Mouse (Mus musculus) CH12.LX (cell line): ENCODE measurements around the gene Hyou1. TPM values are rescaled to one million over a fixed set of nuclear protein-coding genes. Genes with fewer than 3 reads are reported as not detected.
"Not testable (repeated sequence)": the region's sequence is repeated elsewhere in the genome, so short reads cannot be mapped to it uniquely, and the experiment has no call there.

Experiments
- DNase-seq: peaks from one replicate; pipeline ENCODE4 v3.0.0-alpha.2; 2013; ENCODE audit errors: extremely low read depth
- H3K27ac ChIP-seq: 2 replicates; pipeline ENCODE4 v1.5.1; 2012; ENCODE audit warnings: low read depth, mild to moderate bottlenecking, control low read depth, moderate library complexity; ENCODE audit not compliant: insufficient read depth
- H3K27me3 ChIP-seq: replicated peaks from 2 replicates; pipeline ENCODE3; 2012; ENCODE audit warnings: inconsistent platforms
- H3K36me3 ChIP-seq, 2 experiments: replicated peaks in 1 of 2; 2 replicates each; pipeline versions ENCODE3 to v1.6.1; 2012; ENCODE audit warnings: inconsistent platforms in 1 of 2, low read length in 1 of 2, mild to moderate bottlenecking in 1 of 2, mixed read lengths in 1 of 2, moderate library complexity in 1 of 2; ENCODE audit not compliant: control insufficient read depth in 1 of 2, insufficient read depth in 1 of 2
- H3K4me1 ChIP-seq, 2 experiments: 2 replicates each; pipeline ENCODE4 v1.6.1; 2012; ENCODE audit warnings: inconsistent platforms in 1 of 2, moderate library complexity in 1 of 2; ENCODE audit not compliant: insufficient read depth in 2 of 2, control insufficient read depth in 1 of 2
- H3K4me2 ChIP-seq: 2 replicates; pipeline ENCODE4 v1.6.1; 2012; ENCODE audit warnings: low read depth, mild to moderate bottlenecking, control low read depth; ENCODE audit not compliant: poor library complexity, insufficient read depth, severe bottlenecking
- H3K4me3 ChIP-seq, 3 experiments: fragments of 150-350 bp in 1 of 3; sonication (generic) in 1 of 3; replicated peaks in 1 of 3; 2 replicates each; pipeline versions ENCODE3 to v1.5.1; 2011 to 2012; ENCODE audit warnings: low read depth in 2 of 3, low read length in 2 of 3, mild to moderate bottlenecking in 2 of 3, moderate library complexity in 2 of 3, control low read depth in 1 of 3, improper control_type of control experiment in 1 of 3, inconsistent platforms in 1 of 3, mixed read lengths in 1 of 3; ENCODE audit not compliant: poor library complexity in 1 of 3
- H3K79me2 ChIP-seq: replicated peaks from 2 replicates; pipeline ENCODE4 v1.6.1; 2012; ENCODE audit warnings: mild to moderate bottlenecking, moderate library complexity; ENCODE audit not compliant: control insufficient read depth, poor library complexity, insufficient read depth, severe bottlenecking; ENCODE audit errors: extremely low read depth
- H3K9ac ChIP-seq: 2 replicates; pipeline ENCODE4 v1.6.1; 2012; ENCODE audit warnings: low read depth, mild to moderate bottlenecking, control low read depth, moderate library complexity; ENCODE audit not compliant: insufficient read depth
- H3K9me3 ChIP-seq: replicated peaks from 2 replicates; pipeline ENCODE3; 2012; ENCODE audit warnings: low read length, inconsistent platforms, mixed read lengths
- BHLHE40 ChIP-seq: IDR thresholded peaks from 2 replicates; pipeline ENCODE4 v1.6.1; 2011; ENCODE audit warnings: mild to moderate bottlenecking, low read depth, low read length, improper control_type of control experiment
- CHD1 ChIP-seq: IDR thresholded peaks from 2 replicates; pipeline ENCODE4 v1.6.1; 2012; ENCODE audit warnings: low read depth, low read length, improper control_type of control experiment, inconsistent platforms
- CHD2 ChIP-seq: IDR thresholded peaks from 2 replicates; pipeline ENCODE4 v1.6.1; 2011; ENCODE audit warnings: low read length, improper control_type of control experiment
- CTCF ChIP-seq, 2 experiments: IDR thresholded peaks in 1 of 2; conservative IDR thresholded peaks in 1 of 2; 2 replicates each; pipeline ENCODE4 v1.5.1; 2011 to 2012; ENCODE audit warnings: low read depth in 2 of 2, low read length in 2 of 2, improper control_type of control experiment in 1 of 2, inconsistent platforms in 1 of 2, mild to moderate bottlenecking in 1 of 2, moderate library complexity in 1 of 2
- E2F4 ChIP-seq: IDR thresholded peaks from 2 replicates; pipeline ENCODE4 v1.6.1; 2011; ENCODE audit warnings: low read depth, low read length, improper control_type of control experiment; ENCODE audit not compliant: insufficient replicate concordance
- ELF1 ChIP-seq: IDR thresholded peaks from 2 replicates; pipeline ENCODE4 v1.6.1; 2014; ENCODE audit warnings: low read depth, mild to moderate bottlenecking, inconsistent platforms, low read length, improper control_type of control experiment
- EP300 ChIP-seq: IDR thresholded peaks from 2 replicates; pipeline ENCODE4 v1.6.1; 2011; ENCODE audit warnings: low read length, improper control_type of control experiment
- ETS1 ChIP-seq: conservative IDR thresholded peaks from 2 replicates; pipeline ENCODE4 v1.6.1; 2012; ENCODE audit warnings: low read depth, mild to moderate bottlenecking, inconsistent platforms, low read length, improper control_type of control experiment, moderate library complexity
- GABPA ChIP-seq: IDR thresholded peaks from 2 replicates; pipeline ENCODE4 v1.6.1; 2012; ENCODE audit warnings: low read depth, low read length, improper control_type of control experiment, inconsistent platforms; ENCODE audit not compliant: insufficient replicate concordance
- HCFC1 ChIP-seq: IDR thresholded peaks from 2 replicates; pipeline ENCODE4 v1.6.1; 2012; ENCODE audit warnings: low read depth, mild to moderate bottlenecking, inconsistent platforms, low read length, improper control_type of control experiment
- IRF4 ChIP-seq: IDR thresholded peaks from 2 replicates; pipeline ENCODE4 v1.6.1; 2014; ENCODE audit warnings: low read depth, mild to moderate bottlenecking, inconsistent platforms, low read length, improper control_type of control experiment
- JUN ChIP-seq: IDR thresholded peaks from 2 replicates; pipeline ENCODE4 v1.6.1; 2011; ENCODE audit warnings: low read depth, mild to moderate bottlenecking, low read length, improper control_type of control experiment, moderate library complexity; ENCODE audit not compliant: insufficient read depth
- JUND ChIP-seq: conservative IDR thresholded peaks from 2 replicates; pipeline ENCODE4 v1.6.1; 2011; ENCODE audit warnings: low read depth, low read length, improper control_type of control experiment
- KAT2A ChIP-seq: IDR thresholded peaks from 2 replicates; pipeline ENCODE4 v1.6.1; 2012; ENCODE audit warnings: low read length, improper control_type of control experiment, inconsistent platforms; ENCODE audit not compliant: insufficient replicate concordance
- MAFK ChIP-seq: IDR thresholded peaks from 2 replicates; pipeline ENCODE4 v1.6.1; 2011; ENCODE audit warnings: low read length, improper control_type of control experiment; ENCODE audit not compliant: insufficient replicate concordance
- MAX ChIP-seq: IDR thresholded peaks from 2 replicates; pipeline ENCODE4 v1.6.1; 2011; ENCODE audit warnings: low read length, improper control_type of control experiment
- MAZ ChIP-seq: IDR thresholded peaks from 2 replicates; pipeline ENCODE4 v1.6.1; 2012; ENCODE audit warnings: low read depth, mild to moderate bottlenecking, inconsistent platforms, low read length, improper control_type of control experiment, moderate library complexity
- MEF2A ChIP-seq: IDR thresholded peaks from 2 replicates; pipeline ENCODE4 v1.6.1; 2014; ENCODE audit warnings: low read depth, mild to moderate bottlenecking, inconsistent platforms, low read length, improper control_type of control experiment, borderline replicate concordance
- MXI1 ChIP-seq: IDR thresholded peaks from 2 replicates; pipeline ENCODE4 v1.6.1; 2011; ENCODE audit warnings: mild to moderate bottlenecking, low read depth, low read length, improper control_type of control experiment
- MYC ChIP-seq: IDR thresholded peaks from 2 replicates; pipeline ENCODE4 v1.6.1; 2011; ENCODE audit warnings: low read depth, mild to moderate bottlenecking, improper control_type of control experiment, low read length
- NELFE ChIP-seq: IDR thresholded peaks from 2 replicates; pipeline ENCODE4 v1.6.1; 2011; ENCODE audit warnings: low read depth, low read length, improper control_type of control experiment
- NRF1 ChIP-seq: IDR thresholded peaks from 2 replicates; pipeline ENCODE4 v1.6.1; 2014; ENCODE audit warnings: low read depth, mild to moderate bottlenecking, inconsistent platforms, low read length, improper control_type of control experiment, moderate library complexity
- PAX5 ChIP-seq: IDR thresholded peaks from 2 replicates; pipeline ENCODE4 v1.6.1; 2012; ENCODE audit warnings: low read length, inconsistent platforms, mixed read lengths
- POLR2A ChIP-seq: IDR thresholded peaks from 2 replicates; pipeline ENCODE4 v1.6.1; 2011; ENCODE audit warnings: low read depth, mild to moderate bottlenecking, improper control_type of control experiment, low read length
- POLR2AphosphoS2 ChIP-seq: IDR thresholded peaks from 2 replicates; pipeline ENCODE4 v1.6.1; 2011; ENCODE audit warnings: low read depth, low read length, improper control_type of control experiment
- RCOR1 ChIP-seq: conservative IDR thresholded peaks from 2 replicates; pipeline ENCODE4 v1.6.1; 2012; ENCODE audit warnings: low read depth, mild to moderate bottlenecking, inconsistent platforms, low read length, improper control_type of control experiment
- SIN3A ChIP-seq: IDR thresholded peaks from 2 replicates; pipeline ENCODE4 v1.6.1; 2012; ENCODE audit warnings: low read length, improper control_type of control experiment, inconsistent platforms
- TCF12 ChIP-seq: IDR thresholded peaks from 2 replicates; pipeline ENCODE4 v1.6.1; 2014; ENCODE audit warnings: low read depth, mild to moderate bottlenecking, inconsistent platforms, low read length, improper control_type of control experiment
- UBTF ChIP-seq: IDR thresholded peaks from 2 replicates; pipeline ENCODE4 v1.6.1; 2012; ENCODE audit warnings: low read depth, mild to moderate bottlenecking, inconsistent platforms, low read length, improper control_type of control experiment, moderate library complexity
- USF2 ChIP-seq: conservative IDR thresholded peaks from 2 replicates; pipeline ENCODE4 v1.6.1; 2011; ENCODE audit warnings: low read depth, low read length, improper control_type of control experiment
- ZC3H11A ChIP-seq: IDR thresholded peaks from 2 replicates; pipeline ENCODE4 v1.6.1; 2012; ENCODE audit warnings: low read depth, mild to moderate bottlenecking, inconsistent platforms, low read length, improper control_type of control experiment
- ZNF384 ChIP-seq: IDR thresholded peaks from 2 replicates; pipeline ENCODE4 v1.6.1; 2012; ENCODE audit warnings: low read depth, low read length, improper control_type of control experiment, inconsistent platforms
- dilution Hi-C: fragments of 300-500 bp; cut with MboI; formaldehyde crosslinking; loops from 2 replicates; pipeline ENCODE4 v1.14.3; 2020; ENCODE audit warnings: low sequenced_read_pairs; ENCODE audit not compliant: extremely low pct_unique_long_range_greater_than_20kb, extremely low pct_ligation_motif_present
- in situ Hi-C: fragments of 300-500 bp; cut with MboI; formaldehyde crosslinking; loops from 3 replicates; pipeline ENCODE4 v1.14.3; 2019; ENCODE audit warnings: low sequenced_read_pairs, low pct_ligation_motif_present, low pct_unique_long_range_greater_than_20kb, mixed read lengths
- polyA plus RNA-seq: library from polyadenylated mRNA; unstranded; fragments of >175 nt; gene quantifications from 2 replicates; pipeline ENCODE4 v1.2.1, GENCODE M21; 2012; ENCODE audit warnings: low read depth; ENCODE audit not compliant: insufficient read length
- total RNA-seq, 2 experiments: library from RNA; depleted of rRNA; stranded (reverse); fragments of 300-350 nt in 1 of 2; fragments of >200 nt in 1 of 2; gene quantifications; 2 replicates each; pipeline ENCODE4 v1.2.3; 2012 to 2014

Hyou1 gene
- total and polyA plus RNA-seq, 3 experiments: 32.6 to 89.9 (median 88.7) TPM

DNA sequence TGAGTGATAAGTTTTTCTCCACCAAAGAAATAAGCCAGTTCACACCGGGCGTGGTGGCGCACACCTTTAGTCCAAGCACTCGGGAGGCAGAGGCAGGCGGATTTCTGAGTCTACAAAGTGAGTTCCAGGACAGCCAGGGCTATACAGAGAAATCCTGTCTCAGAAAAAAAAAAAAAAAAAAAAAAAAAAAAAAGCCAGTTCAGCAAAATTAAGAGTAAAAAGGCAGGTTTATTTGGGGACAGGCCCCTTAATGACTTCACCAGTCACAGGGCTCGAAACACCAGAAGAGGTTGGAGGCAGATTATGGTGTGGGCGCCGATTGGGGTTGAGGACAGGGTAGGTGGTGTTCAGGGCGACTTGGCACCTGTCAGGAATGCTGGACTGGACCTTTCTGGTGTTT is 40.4 kb downstream of the Hyou1 start:
- Histone ChIP-seq H3K36me3 (peaks cover 8 to 36% of the 10 kb centered on the region in 2 experiments), H3K4me2 (peak overlapping the region; percentile 34; the same call in 1 of the 2 replicates), H3K4me1 (peaks cover 4 to 41% of the 10 kb centered on the region in 2 experiments; a peak in 3 of 4 replicates), H3K4me3 (peak overlapping the region in 1 of 3 experiments; percentile 66)
- H3K27ac ChIP-seq, H3K9me3 ChIP-seq, H3K27me3 ChIP-seq, DNase-seq, dilution Hi-C loops, H3K9ac ChIP-seq, H3K79me2 ChIP-seq, in situ Hi-C loops: not testable (repeated sequence)
- TF ChIP-seq ZNF384 (0 out of 2 replicates have a peak, but pooled peaks have one; percentile 68), MAFK (0 out of 2 replicates have a peak, but pooled peaks have one; percentile 66)

DNA sequence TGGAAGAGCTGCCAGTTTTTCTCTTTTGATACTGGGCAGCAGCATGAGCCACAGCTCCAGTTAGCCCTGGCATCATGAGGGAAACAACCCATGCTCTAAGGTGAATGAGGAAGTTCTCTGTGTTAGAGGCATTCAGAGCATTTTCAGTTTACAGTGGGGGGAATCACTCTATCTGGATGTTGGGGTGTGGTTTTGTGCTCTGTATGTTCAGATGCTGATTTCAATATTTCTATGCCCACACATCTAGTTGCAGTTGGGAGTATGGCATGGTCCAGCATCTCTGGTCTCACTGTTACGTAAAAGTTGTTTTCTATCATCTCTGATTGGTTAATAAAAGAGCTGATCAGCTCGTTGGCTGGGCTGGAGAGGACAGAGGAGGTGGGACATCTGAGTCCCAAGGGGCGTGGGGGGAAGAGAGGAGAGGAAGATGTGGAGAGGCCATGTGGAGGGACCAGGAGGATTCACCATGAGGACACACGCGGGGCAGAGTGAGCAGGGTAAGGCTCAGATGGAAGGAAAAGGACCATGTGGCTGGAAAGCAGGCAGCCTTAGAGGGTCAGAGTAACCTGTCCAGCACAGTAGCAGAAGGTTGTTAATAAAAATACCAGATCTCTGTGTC is 41.1 kb downstream of the Hyou1 start:
- peaks cover 5 to 40% of the 10 kb centered on the region in 2 experiments for H3K36me3 ChIP-seq
- peak overlapping the region in 2 of 3 experiments; percentile 35 to 66 for H3K4me3 ChIP-seq
- peak overlapping the region; percentile 9; the same call in 1 of the 2 replicates for H3K9ac ChIP-seq
- peak; percentile 96 for DNase-seq
- dilution Hi-C loops (no loop called here), in situ Hi-C loops (no loop called here)
- no peaks in the 10 kb centered on the region for H3K27me3 ChIP-seq
- peaks cover 4 to 41% of the 10 kb centered on the region in 2 experiments; a peak in 3 of 4 replicates for H3K4me1 ChIP-seq
- H3K27ac ChIP-seq: no peak overlapping the region
- H3K9me3 ChIP-seq: no peaks in the 10 kb centered on the region
- no peaks in the 10 kb centered on the region; the same call in 1 of the 2 replicates for H3K79me2 ChIP-seq
- peak overlapping the region; percentile 42 for H3K4me2 ChIP-seq
- TF ChIP-seq RCOR1 (0 out of 2 replicates have a peak, but pooled peaks have one; percentile 52), MXI1 (peak; percentile 81; the same call in 1 of the 2 replicates), MAX (peak; percentile 95), MYC (peak; percentile 97), NRF1 (no peak), CTCF (conservative IDR thresholded peaks at IDR 0.05 in 1 of 2, IDR thresholded peaks at IDR 0.05 in 1 of 2; ENCODE audit: low read depth in 2 of 2, low read length in 2 of 2) (no peak), CHD2 (no peak), SIN3A (peak; percentile 43), HCFC1 (peak; percentile 11; the same call in 1 of the 2 replicates), UBTF (no peak), MEF2A (no peak), ZC3H11A (no peak), PAX5 (no peak), KAT2A (0 out of 2 replicates have a peak, but pooled peaks have one; percentile 55), JUN (no peak), BHLHE40 (no peak), EP300 (no peak), IRF4 (no peak), USF2 (no peak), ELF1 (no peak), ETS1 (no peak; the same call in 1 of the 2 replicates), NELFE (no peak), MAZ (no peak), CHD1 (no peak), MAFK (no peak), E2F4 (no peak), ZNF384 (no peak), POLR2A (peak; percentile 73), POLR2AphosphoS2 (no peak), TCF12 (peak; percentile 48), JUND (no peak), GABPA (no peak)
